Mouse (Mus musculus) spleen, postnatal 0 days (tissue): ENCODE measurements around the gene Lrrtm1. TPM values are rescaled to one million over a fixed set of nuclear protein-coding genes. Genes with fewer than 3 reads are reported as not detected.

ENCODE experiments used
- polyA plus RNA-seq: library from polyadenylated mRNA; unstranded; fragments of >200 nt; fragmentation: Nextera tagmentation; extraction: Ambion mirVana; gene quantifications from 2 replicates; pipeline ENCODE4 v1.2.1, GENCODE M21; 2015

The Lrrtm1 gene
- polyA plus RNA-seq: 0.13 and 0.22 TPM in 2 replicates

DNA sequence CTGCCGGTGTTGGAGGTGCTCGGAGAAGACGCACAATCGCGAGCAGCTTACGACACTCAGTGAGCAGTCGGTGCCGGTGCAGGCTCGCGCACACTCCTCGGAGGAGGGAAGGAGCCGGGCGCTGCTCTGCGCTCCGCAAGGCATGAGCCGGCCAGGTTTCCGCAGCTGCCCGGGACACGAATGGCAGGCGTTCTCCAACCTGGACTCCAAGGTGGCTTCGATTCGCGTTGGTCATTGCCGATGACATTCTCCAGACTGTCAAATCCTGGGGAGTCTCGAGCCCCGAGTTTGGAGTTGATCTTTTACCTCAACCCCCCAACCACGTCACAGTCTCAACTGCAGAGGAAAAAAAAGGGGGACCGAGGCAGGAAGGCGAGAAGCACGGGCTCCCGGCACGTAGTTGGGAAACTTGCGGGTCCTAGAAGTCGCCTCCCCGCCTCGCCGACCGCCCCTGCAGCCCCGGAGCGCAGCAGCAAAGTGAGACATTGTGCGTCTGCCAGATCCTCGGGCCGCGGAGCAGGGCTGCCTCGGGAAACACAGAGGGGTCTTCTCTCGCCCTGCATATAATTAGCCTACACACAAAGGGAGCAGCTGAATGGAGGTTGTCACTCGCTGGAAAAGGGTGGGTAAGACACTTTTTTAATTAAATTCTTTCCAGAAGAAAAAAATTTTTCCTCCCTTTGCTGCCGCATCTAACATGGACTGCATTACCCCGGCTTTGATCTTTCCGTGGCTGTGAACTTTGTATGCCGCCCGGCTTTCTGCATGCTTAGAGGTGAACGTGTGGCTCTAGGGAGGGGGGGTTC is at the start of gene Lrrtm1:
Lrrtm1 (plus strand) TSS at position 89 of the 806 bp plus-strand sequence.

